Mouse (Mus musculus): ENCODE data around the gene Skp1a. TPM values are rescaled to one million over a fixed set of nuclear protein-coding genes. Genes with fewer than 3 reads are reported as not detected.

Gene Skp1a
- polyA plus RNA-seq, 1 experiment from 2014 or later = 1,204 TPM

- H3K27me3 ChIP-seq = no peaks in the 10 kb centered on the region
- ATAC-seq (ENCODE audit: low read depth) = no peak
Measured at GRCm38 (mm10) chr11:52258711-52259110, 26.9 kb downstream of the Skp1a start.

GRCm38 (mm10) chr11:52260878-52261277 lies 29.1 kb downstream of the Skp1a start:
- peak overlapping the region; percentile 34; the same call in 1 of the 2 replicates for H3K9ac ChIP-seq
- H3K4me1 ChIP-seq (replicated peaks) = 0 out of 2 replicates have a peak, but pooled peaks cover 8% of the 10 kb centered on the region
- no peaks in the 10 kb centered on the region for H3K9me3 ChIP-seq
- no peak for ATAC-seq (ENCODE audit: low read depth)
- H3K4me3 ChIP-seq = no peak overlapping the region
- H3K27me3 ChIP-seq = no peaks in the 10 kb centered on the region
- no peak overlapping the region for H3K4me2 ChIP-seq
- H3K27ac ChIP-seq (replicated peaks) = no peak overlapping the region
- 85% methylated on average over 4 of the region's 4 CpGs for WGBS
- H3K36me3 ChIP-seq = peaks cover 6% of the 10 kb centered on the region; the same call in 1 of the 2 replicates

More at GRCm38 (mm10) chr11:52258711-52259110, 26.9 kb downstream of the Skp1a start:
- Histone ChIP-seq H3K27ac (replicated peaks) (no peak overlapping the region), H3K4me2 (no peak overlapping the region), H3K4me1 (replicated peaks) (no peaks in the 10 kb centered on the region), H3K9me3 (no peaks in the 10 kb centered on the region), H3K9ac (no peak overlapping the region), H3K36me3 (peaks cover 6% of the 10 kb centered on the region; the same call in 1 of the 2 replicates), H3K4me3 (no peak overlapping the region)
- WGBS = 76% methylated on average over 5 of the region's 5 CpGs

DNA sequence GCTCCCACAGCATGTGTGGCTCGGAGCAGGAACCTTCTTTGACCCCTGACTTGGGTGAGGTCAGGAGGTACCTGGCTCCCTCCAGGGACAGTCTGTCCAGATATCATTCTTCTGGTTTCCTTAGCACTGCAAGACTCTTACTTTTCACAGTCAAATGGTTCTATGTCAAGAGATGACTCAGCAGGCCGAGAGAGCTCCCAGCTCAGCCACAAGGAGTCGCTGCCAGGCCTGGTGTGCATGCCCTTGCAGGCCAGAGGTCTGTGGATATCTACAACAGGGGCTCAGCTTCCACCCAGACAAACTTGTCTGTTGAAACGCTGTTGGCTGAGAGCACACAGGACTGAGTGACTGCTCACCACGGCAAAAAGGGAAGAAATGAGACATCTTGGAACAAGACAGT lies 30.1 kb downstream of the Skp1a start:
- no peak overlapping the region for H3K4me3 ChIP-seq
- H3K27ac ChIP-seq (replicated peaks) = no peak overlapping the region
- no peak overlapping the region for H3K9ac ChIP-seq
- H3K4me1 ChIP-seq (replicated peaks) = peaks cover 17% of the 10 kb centered on the region
- no peak for ATAC-seq (ENCODE audit: low read depth)
- peaks cover 6% of the 10 kb centered on the region; the same call in 1 of the 2 replicates for H3K36me3 ChIP-seq
- no peaks in the 10 kb centered on the region for H3K27me3 ChIP-seq
- WGBS = 65% methylated on average over 5 of the region's 5 CpGs
- H3K4me2 ChIP-seq = no peak overlapping the region
- no peaks in the 10 kb centered on the region for H3K9me3 ChIP-seq

DNA sequence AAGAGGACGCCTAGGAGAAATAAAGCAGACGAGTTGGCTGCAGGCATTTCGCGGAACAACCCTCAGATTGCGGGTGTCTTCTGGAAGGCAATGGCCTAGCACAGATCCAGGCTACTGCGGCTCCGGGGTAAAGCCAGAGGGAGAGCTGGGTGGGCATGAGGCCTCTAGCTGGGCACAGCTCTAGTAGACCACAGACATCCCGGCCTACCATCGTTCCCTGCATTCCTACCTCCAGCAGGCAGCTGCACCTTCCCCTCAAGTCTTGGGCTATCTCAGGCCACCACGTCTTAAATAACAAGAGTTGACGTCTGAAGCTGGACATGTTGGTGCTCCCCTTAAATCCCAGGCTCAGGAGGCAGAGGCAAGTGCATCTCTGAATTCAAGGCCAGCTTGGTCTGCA lies 30.5 kb downstream of the Skp1a start:
- ATAC-seq (ENCODE audit: low read depth) = no peak
- Histone ChIP-seq H3K4me3 (no peak overlapping the region), H3K9me3 (no peaks in the 10 kb centered on the region), H3K36me3 (peaks cover 5% of the 10 kb centered on the region; the same call in 1 of the 2 replicates), H3K4me1 (replicated peaks) (peaks cover 17% of the 10 kb centered on the region), H3K27ac (replicated peaks) (no peak overlapping the region), H3K9ac (no peak overlapping the region), H3K27me3 (no peaks in the 10 kb centered on the region), H3K4me2 (no peak overlapping the region)
- WGBS = 93% methylated on average over 11 of the region's 11 CpGs

GRCm38 (mm10) chr11:52264871-52265270 lies 33.1 kb downstream of the Skp1a start:
- 91% methylated on average over 7 of the region's 7 CpGs for WGBS
- no peak for ATAC-seq (ENCODE audit: low read depth)
- Histone ChIP-seq H3K4me3 (no peak overlapping the region), H3K4me1 (replicated peaks) (peaks cover 17% of the 10 kb centered on the region), H3K27me3 (no peaks in the 10 kb centered on the region), H3K36me3 (no peaks in the 10 kb centered on the region), H3K27ac (replicated peaks) (no peak overlapping the region), H3K9me3 (no peaks in the 10 kb centered on the region), H3K9ac (no peak overlapping the region), H3K4me2 (no peak overlapping the region)

DNA sequence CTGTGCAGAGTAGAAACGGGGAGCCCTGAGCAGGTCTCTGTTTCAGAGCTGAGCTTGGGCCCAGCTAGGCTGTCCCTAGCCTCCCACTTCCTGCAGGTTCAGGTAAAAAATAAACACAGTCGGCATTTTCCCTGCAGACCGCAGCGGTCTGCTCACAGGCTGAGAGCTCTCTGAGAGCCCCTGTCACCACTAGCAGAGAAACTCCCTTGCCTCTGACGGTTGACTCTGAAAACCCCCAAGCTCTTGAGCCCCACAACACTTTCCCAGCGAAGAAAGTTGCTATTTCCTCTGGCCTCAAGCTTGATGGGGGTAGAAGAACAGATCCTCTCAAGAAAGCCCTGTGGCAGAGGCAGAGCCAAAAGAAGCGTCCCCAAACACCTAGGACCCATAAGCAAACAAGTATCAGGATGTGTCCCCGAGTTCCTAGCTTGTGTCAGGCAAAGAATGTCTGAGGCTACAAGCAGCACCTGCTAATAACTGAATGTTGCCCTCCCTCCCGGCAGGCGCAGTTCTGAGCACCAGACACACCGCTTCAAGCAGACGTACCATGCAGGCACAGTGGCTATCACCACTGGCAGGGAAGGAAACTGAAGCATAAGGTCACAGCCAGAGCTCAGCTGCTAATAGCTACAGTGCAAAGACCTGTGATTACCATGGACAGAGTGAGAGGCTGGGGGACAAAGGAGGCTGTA lies 34.0 kb downstream of the Skp1a start:
- H3K36me3 ChIP-seq = no peaks in the 10 kb centered on the region
- peaks cover 17% of the 10 kb centered on the region for H3K4me1 ChIP-seq (replicated peaks)
- no peaks in the 10 kb centered on the region for H3K27me3 ChIP-seq
- H3K27ac ChIP-seq (replicated peaks) = no peak overlapping the region
- no peak overlapping the region for H3K4me3 ChIP-seq
- H3K9ac ChIP-seq = peak overlapping the region; percentile 26; the same call in 1 of the 2 replicates
- H3K9me3 ChIP-seq = no peaks in the 10 kb centered on the region
- no peak for ATAC-seq (ENCODE audit: low read depth)
- H3K4me2 ChIP-seq = no peak overlapping the region
- WGBS = 81% methylated on average over 12 of the region's 12 CpGs

GRCm38 (mm10) chr11:52267271-52267670 lies 35.5 kb downstream of the Skp1a start:
- H3K4me2 ChIP-seq = no peak overlapping the region
- WGBS = 89% methylated on average over 5 of the region's 5 CpGs
- H3K9me3 ChIP-seq = no peaks in the 10 kb centered on the region
- H3K36me3 ChIP-seq = no peaks in the 10 kb centered on the region
- H3K27me3 ChIP-seq = no peaks in the 10 kb centered on the region
- peaks cover 17% of the 10 kb centered on the region for H3K4me1 ChIP-seq (replicated peaks)
- no peak overlapping the region for H3K4me3 ChIP-seq
- H3K27ac ChIP-seq (replicated peaks) = no peak overlapping the region
- no peak for ATAC-seq (ENCODE audit: low read depth)
- no peak overlapping the region for H3K9ac ChIP-seq

GRCm38 (mm10) chr11:52268104-52268835 lies 36.5 kb downstream of the Skp1a start:
- Histone ChIP-seq H3K27me3 (no peaks in the 10 kb centered on the region), H3K4me3 (no peak overlapping the region), H3K4me1 (replicated peaks) (peaks cover 24% of the 10 kb centered on the region), H3K4me2 (no peak overlapping the region), H3K9ac (no peak overlapping the region), H3K27ac (replicated peaks) (no peak overlapping the region; the same call in 1 of the 2 replicates), H3K36me3 (no peaks in the 10 kb centered on the region), H3K9me3 (no peaks in the 10 kb centered on the region)
- 80% methylated on average over 7 of the region's 7 CpGs for WGBS
- ATAC-seq (ENCODE audit: low read depth) = no peak

DNA sequence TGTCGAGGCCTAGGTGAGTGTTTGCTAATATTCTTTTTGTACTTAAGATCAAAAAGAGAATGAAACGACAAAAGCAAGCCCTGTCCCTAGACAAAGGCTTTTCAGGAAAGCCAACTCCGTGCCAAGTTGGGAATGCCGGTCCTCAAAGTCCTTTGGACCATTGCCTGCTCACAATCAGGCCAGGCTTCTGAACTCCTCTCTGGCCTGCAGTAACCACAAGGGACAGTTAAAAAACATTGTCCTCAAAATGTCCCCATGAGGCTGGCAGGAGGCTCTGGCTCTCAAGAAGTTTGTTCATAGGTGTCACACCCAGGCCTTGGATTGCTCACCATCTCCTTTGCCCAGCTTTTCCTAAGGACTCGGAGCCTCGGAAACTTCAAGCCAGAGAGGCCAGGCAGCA lies 38.0 kb downstream of the Skp1a start:
- Histone ChIP-seq H3K4me1 (replicated peaks) (peaks cover 26% of the 10 kb centered on the region), H3K4me3 (no peak overlapping the region)
- 85% methylated on average over 6 of the region's 6 CpGs for WGBS

DNA sequence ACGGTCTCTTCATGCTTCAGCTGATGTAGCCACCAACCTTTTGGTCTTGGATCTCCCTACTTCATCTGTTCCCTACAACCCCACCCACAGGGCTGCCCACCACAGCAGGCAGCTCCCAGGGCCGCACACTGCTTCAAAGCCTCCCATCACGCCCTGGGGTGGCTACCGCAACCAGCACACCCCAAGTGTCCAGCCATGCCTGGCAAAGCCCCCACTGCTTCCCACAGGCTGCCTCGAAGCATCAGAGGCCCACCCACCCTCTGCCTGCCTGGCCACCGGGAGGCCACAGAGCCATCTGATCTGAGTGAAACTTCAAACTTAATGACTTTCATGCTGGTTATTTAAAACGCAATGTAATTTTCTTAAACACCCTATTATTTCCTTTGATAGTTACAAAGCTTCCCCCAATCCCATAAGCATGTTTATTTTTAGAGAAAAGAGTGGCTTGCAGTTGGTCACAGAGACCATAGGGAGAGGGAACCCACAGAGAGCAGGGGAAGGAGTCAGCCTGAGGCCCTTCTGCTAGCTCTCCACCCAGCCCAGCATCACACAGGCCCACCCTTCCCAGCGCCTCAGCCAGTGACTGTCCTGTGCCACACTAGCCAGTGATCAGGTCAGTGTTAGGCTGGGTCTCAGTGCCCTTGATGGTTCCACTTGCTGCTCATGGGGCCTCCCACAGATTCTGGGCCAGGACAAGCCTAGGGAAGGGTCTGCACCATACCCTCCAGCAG lies 40.1 kb downstream of the Skp1a start:
- Histone ChIP-seq H3K4me2 (no peak overlapping the region), H3K9me3 (no peaks in the 10 kb centered on the region), H3K4me3 (no peak overlapping the region), H3K27me3 (no peaks in the 10 kb centered on the region), H3K4me1 (replicated peaks) (peaks cover 9% of the 10 kb centered on the region), H3K27ac (replicated peaks) (no peak overlapping the region), H3K9ac (no peak overlapping the region), H3K36me3 (no peaks in the 10 kb centered on the region)
- 79% methylated on average over 8 of the region's 8 CpGs for WGBS
- ATAC-seq (ENCODE audit: low read depth) = no peak

More for the DNA sequence above, 38.0 kb downstream of the Skp1a start:
- Histone ChIP-seq H3K36me3 (no peaks in the 10 kb centered on the region), H3K27ac (replicated peaks) (no peak overlapping the region), H3K9me3 (no peaks in the 10 kb centered on the region), H3K27me3 (no peaks in the 10 kb centered on the region), H3K4me2 (no peak overlapping the region), H3K9ac (no peak overlapping the region)
- ATAC-seq (ENCODE audit: low read depth) = no peak

- H3K4me3 ChIP-seq = no peak overlapping the region
- no peaks in the 10 kb centered on the region for H3K36me3 ChIP-seq
- H3K27ac ChIP-seq (replicated peaks) = no peak overlapping the region
- H3K9ac ChIP-seq = no peak overlapping the region
- no peaks in the 10 kb centered on the region for H3K27me3 ChIP-seq
- WGBS = 61% methylated on average over 6 of the region's 6 CpGs
- H3K9me3 ChIP-seq = no peaks in the 10 kb centered on the region
- H3K4me1 ChIP-seq (replicated peaks) = peaks cover 9% of the 10 kb centered on the region
- no peak overlapping the region for H3K4me2 ChIP-seq
- no peak for ATAC-seq (ENCODE audit: low read depth)
Measured at GRCm38 (mm10) chr11:52272619-52273018, 40.8 kb downstream of the Skp1a start.

Data from neural tube, embryonic 13.5 days (tissue).